Mouse (Mus musculus): ENCODE measurements around the gene Ptgir.

The Ptgir gene

DNA sequence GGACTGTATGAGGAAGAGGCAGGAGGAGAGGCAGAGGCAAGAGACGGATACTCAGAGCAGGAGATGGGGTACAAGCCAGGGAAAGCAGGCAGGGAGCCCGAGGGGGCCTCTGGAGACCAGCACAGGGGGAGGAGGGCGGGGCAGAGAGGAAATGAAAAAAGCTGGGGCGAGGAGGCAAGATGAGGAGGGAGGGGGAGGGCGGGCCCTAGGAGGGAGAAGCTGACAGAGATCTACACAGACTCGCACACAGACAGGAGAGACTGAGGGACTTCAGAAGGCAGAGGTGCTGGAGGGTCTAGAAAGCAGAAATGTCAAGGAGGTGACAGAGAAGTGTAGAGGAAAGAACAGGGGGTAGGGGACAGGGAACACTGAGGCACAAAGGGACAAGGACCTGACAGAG lies at the start of gene Ptgir:
Ptgir (plus strand) TSS at position 210 of the 400 bp plus-strand sequence.
- in situ Hi-C loops (cut with MboI), result no loop called here

DNA sequence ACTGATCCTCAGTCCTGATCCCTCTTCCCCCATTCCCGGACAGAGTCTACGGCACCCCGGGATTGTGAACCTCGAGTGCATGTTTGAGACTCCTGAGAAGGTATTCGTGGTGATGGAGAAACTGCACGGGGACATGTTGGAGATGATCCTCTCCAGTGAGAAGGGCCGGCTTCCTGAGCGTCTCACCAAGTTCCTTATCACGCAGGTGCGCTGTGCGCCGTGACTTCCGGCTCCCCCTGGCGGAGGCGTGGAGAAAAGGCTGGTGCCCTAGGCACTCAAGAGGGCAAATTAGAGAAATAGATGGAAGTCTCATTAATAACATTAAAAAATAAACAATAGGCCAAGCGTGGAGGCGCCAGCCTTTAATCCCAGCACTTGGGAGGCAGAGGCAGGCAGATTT lies 48.0 kb upstream of the Ptgir start:
- in situ Hi-C loops (cut with MboI), result loop anchor here (5.0 kb wide), 1 partner anchor 41 kb away; the partner anchor contains the start of genes Fkrp and Strn4

GRCm38 (mm10) chr7:16859902-16860651 lies 46.2 kb upstream of the Ptgir start:
- in situ Hi-C loops (cut with MboI), result loop anchor here (5.0 kb wide), 1 partner anchor 43 kb away; the partner anchor contains the start of genes Fkrp and Strn4

- in situ Hi-C loops (cut with MboI), result no loop called here
Measured at GRCm38 (mm10) chr7:16867488-16867887, 38.8 kb upstream of the Ptgir start.

- in situ Hi-C loops (cut with MboI), result no loop called here
Measured at GRCm38 (mm10) chr7:16869497-16869896, 36.8 kb upstream of the Ptgir start.

DNA sequence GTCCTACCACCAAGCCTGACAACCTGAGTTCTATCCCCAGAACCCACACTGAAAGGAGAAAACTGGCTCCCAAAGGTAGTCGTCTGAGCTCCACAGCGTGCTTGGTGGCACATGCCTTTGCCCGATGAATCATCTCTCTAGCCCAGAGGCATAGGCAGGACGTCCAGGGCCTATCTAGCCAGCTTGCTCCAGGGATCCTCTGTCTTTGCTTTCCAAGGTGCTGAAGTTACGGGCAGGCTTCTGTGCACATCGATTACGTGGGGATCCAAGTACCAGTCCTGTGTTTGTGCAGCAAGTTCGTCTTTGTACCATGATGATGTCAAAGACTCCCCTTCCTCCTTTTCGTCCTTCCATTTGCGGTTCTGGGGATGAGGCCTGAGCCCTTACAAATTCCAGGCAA lies 34.7 kb upstream of the Ptgir start:
- in situ Hi-C loops (cut with MboI), result no loop called here

GRCm38 (mm10) chr7:16872478-16872877 lies 33.8 kb upstream of the Ptgir start:
- in situ Hi-C loops (cut with MboI), result no loop called here

- in situ Hi-C loops (cut with MboI), result no loop called here
Measured at GRCm38 (mm10) chr7:16873392-16873791, 32.9 kb upstream of the Ptgir start.

- in situ Hi-C loops (cut with MboI), result no loop called here
Measured at GRCm38 (mm10) chr7:16874190-16874589, 32.1 kb upstream of the Ptgir start.

- in situ Hi-C loops (cut with MboI), result no loop called here
Measured at GRCm38 (mm10) chr7:16874756-16875309, 31.5 kb upstream of the Ptgir start.

DNA sequence AGATGAGACGGTGACA lies 31.2 kb upstream of the Ptgir start, which contains the start of gene Dact3:
Dact3 (plus strand) TSS at position 8 of the 16 bp plus-strand sequence.
- in situ Hi-C loops (cut with MboI), result no loop called here

- in situ Hi-C loops (cut with MboI), result no loop called here
Measured at GRCm38 (mm10) chr7:16875326-16875725, 31.0 kb upstream of the Ptgir start.

GRCm38 (mm10) chr7:16876006-16876405 lies 30.3 kb upstream of the Ptgir start:
- in situ Hi-C loops (cut with MboI), result no loop called here

DNA sequence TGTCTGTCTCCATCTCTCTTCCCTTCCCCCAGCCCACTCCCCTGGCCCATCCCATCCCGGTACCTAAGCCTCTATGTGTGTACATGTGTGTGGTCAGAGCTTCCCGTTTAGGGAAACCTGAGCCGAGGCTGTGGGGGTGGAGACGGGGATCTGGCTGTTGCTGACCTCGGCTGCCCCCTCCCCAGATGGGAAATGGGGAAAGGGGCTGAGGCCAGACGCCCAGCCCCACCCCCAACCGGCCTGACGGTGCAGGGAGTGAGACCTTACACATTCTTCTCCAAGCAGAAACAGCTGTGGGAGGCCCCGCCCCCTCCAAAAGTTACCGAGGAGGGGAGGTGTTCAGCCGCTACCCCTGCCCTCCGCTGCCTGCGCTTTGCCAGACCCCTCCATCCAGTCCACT lies 29.7 kb upstream of the Ptgir start:
- in situ Hi-C loops (cut with MboI), result no loop called here

DNA sequence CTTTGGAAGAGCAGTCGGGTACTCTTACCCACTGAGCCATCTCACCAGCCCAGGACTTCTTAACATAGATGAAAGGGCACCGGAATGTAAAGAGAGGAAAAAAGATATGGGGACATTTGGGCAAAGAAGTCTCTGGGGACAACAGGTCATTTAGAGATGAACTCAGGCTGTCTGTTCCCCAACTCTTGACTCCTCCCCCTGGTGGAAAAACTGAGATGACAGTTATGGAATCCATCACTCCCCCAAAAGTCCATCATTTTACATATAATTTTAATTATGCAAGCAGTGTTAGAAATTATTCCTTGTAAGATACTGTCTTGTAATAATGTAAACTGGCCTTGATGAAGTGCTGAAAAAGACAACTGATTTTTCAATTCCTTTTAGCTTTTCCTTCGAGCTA lies 28.6 kb upstream of the Ptgir start:
- in situ Hi-C loops (cut with MboI), result no loop called here

DNA sequence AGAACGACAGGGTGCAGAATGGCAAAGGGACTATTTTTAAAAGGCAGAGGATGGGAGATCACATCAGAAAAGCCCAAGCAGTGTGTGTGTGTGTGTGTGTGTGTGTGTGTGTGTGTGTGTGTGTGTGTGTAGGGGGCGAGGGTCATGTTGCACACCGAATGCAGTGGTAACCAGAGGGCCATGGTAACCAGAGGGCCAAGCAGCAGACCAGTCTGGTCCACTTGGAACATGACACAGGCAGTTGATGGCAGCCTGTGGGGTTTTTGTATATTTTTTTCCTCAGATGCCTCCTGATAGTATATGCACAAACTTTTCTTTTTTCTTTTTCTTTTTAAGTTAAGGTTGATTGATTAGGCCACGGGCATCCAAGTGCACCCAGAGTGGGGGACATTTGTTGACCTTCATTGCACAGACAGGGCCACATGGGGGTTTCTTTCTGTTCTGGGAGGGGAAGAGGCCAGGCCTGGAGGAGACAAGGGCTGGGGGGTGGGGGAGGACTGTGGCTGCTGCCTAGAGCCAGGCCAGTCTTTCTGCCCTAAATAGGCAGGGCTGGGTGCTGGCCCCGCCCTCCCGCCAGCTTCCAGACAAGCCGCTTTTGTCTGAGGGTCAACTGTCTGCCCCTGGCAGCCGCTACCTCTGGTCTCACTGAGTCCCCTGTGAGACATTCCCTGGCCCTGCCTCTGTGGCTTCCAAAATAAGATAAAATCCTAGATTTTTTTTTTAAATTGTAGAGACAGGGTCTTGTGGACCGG lies 26.3 kb upstream of the Ptgir start:
- in situ Hi-C loops (cut with MboI), result no loop called here

DNA sequence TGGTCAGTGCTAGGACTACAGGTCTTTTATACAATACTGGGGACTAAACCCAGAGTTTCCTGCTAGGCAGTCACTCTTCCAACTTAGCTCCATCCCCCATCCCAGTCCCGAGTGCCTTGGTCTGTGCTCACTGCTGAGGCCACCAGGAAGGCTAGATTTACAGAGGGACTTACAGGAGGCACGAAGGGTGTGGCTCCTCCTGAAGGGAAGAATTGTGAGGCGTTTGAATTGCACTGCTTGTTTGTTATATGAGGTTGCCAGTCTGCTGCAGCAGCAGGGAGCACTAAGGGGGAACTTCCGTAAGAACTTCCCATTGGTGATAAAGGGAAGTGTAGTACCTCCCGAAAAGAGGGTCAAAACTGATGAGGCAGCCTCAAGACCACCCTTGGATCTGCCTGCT lies 25.7 kb upstream of the Ptgir start:
- in situ Hi-C loops (cut with MboI), result no loop called here

DNA sequence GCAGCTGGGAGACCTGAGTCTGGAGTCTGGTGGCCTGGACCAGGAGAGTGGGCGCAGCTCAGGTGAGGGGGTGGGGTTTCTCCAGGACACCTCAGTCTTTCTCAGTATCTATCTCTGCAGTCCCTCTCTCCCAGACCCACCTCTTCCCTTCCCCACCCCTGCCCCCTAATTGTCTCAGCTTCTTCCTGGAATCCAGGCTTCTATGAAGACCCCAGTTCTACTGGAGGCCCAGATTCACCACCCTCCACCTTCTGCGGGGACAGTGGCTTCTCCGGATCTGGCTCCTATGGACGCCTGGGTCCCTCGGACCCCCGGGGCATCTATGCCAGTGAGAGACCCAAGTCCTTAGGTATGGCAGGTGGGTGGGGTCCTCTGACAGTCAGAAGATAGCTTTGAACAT lies 23.1 kb upstream of the Ptgir start:
- in situ Hi-C loops (cut with MboI), result no loop called here

- in situ Hi-C loops (cut with MboI), result no loop called here
Measured at GRCm38 (mm10) chr7:16884334-16884733, 22.0 kb upstream of the Ptgir start.

DNA sequence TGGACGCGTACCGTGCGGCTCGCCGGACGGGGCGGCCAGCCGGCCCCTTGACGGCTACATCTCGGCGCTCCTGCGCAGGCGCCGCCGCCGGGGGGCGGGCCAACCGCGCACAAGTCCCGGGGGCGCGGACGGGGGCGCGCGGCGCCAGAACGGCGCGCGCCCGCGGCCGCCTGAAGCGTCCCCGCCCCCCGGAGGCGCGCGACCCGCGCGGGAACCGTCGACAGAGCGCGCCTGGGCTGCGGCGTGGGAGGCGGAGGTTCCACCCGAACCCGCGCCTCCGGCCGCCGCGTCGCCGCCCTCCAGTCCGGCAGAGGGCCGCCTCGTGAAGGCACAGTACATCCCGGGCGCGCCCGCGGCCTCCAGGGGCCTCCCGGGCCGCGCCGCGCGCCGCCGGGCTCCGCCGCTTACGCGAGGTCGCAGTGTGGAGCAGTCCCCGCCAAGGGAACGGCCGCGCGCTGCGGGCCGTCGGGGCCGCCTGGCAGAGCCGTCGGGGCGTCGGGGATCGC lies 21.0 kb upstream of the Ptgir start:
- in situ Hi-C loops (cut with MboI), result no loop called here

- in situ Hi-C loops (cut with MboI), result no loop called here
Measured at GRCm38 (mm10) chr7:16885905-16886304, 20.4 kb upstream of the Ptgir start.

- in situ Hi-C loops (cut with MboI), result no loop called here
Measured at GRCm38 (mm10) chr7:16890536-16890935, 15.8 kb upstream of the Ptgir start.

DNA sequence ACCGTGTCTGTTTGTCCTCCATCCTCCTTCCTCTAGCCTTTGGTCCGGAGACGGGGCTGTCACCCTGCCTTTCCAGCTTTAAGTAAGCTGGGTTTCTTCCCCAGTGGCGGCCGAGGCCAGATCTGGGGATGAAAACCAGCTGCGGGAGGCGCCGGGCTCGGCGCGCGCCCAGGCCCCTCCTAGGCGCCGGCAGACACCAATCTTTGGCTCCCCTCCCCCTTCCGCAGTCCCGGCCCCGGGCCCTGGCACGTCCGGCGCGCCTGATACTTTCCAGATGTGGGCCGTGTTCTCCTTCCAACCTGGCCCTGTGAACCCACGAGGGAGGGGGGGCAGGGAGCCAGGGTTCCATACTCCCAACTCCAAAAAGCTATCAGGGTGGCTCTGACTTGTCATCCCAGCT lies 15.3 kb upstream of the Ptgir start:
- in situ Hi-C loops (cut with MboI), result no loop called here

All from mature B cell (primary cell).